Mouse (Mus musculus): ENCODE measurements around the gene Tex36. TPM values are rescaled to one million over a fixed set of nuclear protein-coding genes. Genes with fewer than 3 reads are reported as not detected.
A peak's percentile ranks its signal among the peaks of the same experiment; 100 is the strongest.

The Tex36 gene
- polyA plus RNA-seq, 1 experiment from 2014 or later, result not detected

DNA sequence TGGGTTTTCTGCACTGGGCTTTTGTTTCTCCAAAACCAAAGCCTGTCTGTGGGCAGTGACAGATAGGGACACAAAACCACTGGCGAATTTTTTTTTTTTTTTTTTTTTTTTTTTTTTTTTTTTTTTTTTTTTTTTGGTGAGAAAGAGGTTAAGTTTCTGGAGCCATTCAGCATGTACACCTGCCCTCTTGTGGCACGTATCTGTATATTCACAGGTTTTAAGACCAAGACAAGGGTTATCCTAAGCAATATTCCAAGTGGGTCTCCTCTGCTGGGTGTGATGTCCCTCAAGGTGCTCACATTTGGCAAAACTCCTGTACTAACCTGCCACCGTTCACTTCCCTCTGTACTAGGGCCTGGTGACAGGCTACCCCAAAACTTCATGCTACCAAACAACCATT is 30.0 kb downstream of the Tex36 start:
- no peak for ATAC-seq (ENCODE audit: low FRiP score)
- DNase-seq (ENCODE audit: low spot score), result peak; percentile 68
- H3K27me3 ChIP-seq (ENCODE audit: control insufficient read depth, insufficient read depth, low read length), result no peaks in the 10 kb centered on the region
- no peak overlapping the region for H3K9ac ChIP-seq
- H3K4me3 ChIP-seq (replicated peaks; ENCODE audit: low read length), result no peak overlapping the region
- H3K9me3 ChIP-seq (ENCODE audit: control insufficient read depth, low read length), result no peaks in the 10 kb centered on the region
- H3K27ac ChIP-seq, result no peak overlapping the region
- H3K36me3 ChIP-seq (replicated peaks; ENCODE audit: control insufficient read depth, insufficient read depth), result no peaks in the 10 kb centered on the region
- no peak overlapping the region for H3K4me2 ChIP-seq (replicated peaks)
- 36% methylated on average over 3 of the region's 3 CpGs for WGBS
- no peaks in the 10 kb centered on the region for H3K4me1 ChIP-seq (replicated peaks; ENCODE audit: control insufficient read depth, insufficient read depth, low read length)

DNA sequence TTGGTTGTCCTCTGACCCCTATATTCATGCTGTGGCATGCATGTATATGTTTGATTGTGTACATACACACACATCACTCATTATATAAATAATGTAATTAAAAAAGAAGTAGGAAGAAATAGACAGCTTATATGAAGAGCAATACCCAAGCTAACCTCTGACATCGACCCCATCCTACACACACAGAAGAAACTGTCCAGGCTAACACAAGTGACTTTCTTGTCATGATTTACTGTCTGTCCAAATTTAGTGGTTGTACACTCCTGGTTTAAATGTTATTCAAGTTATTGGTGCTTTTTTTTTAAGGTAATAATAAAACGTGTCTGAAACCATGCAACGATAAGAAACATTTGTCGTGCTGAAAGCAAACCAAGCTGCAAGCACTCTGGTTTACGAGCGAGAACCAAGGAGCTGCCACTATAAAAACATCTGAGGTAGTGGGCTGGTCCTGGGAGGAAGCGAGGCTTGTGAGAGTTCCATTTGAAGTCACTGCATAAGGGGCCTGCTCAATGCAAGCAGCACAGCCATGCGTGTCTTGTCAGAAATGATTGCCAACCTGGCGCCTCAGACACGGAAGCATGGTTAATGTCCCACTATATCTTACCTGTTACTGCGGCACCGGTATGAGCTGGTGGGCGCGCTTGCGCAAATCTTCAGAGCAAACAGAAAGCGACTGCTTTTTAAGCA is 32.6 kb downstream of the Tex36 start:
- H3K27me3 ChIP-seq (ENCODE audit: control insufficient read depth, insufficient read depth, low read length), result no peaks in the 10 kb centered on the region
- DNase-seq (ENCODE audit: low spot score) (no peak), ATAC-seq (ENCODE audit: low FRiP score) (no peak)
- no peaks in the 10 kb centered on the region for H3K9me3 ChIP-seq (ENCODE audit: control insufficient read depth, low read length)
- H3K4me1 ChIP-seq (replicated peaks; ENCODE audit: control insufficient read depth, insufficient read depth, low read length), result no peaks in the 10 kb centered on the region
- no peak overlapping the region for H3K4me3 ChIP-seq (replicated peaks; ENCODE audit: low read length)
- no peak overlapping the region for H3K9ac ChIP-seq
- H3K36me3 ChIP-seq (replicated peaks; ENCODE audit: control insufficient read depth, insufficient read depth), result no peaks in the 10 kb centered on the region
- no peak overlapping the region for H3K27ac ChIP-seq
- 91% methylated on average over 16 of the region's 16 CpGs for WGBS
- no peak overlapping the region for H3K4me2 ChIP-seq (replicated peaks)

DNA sequence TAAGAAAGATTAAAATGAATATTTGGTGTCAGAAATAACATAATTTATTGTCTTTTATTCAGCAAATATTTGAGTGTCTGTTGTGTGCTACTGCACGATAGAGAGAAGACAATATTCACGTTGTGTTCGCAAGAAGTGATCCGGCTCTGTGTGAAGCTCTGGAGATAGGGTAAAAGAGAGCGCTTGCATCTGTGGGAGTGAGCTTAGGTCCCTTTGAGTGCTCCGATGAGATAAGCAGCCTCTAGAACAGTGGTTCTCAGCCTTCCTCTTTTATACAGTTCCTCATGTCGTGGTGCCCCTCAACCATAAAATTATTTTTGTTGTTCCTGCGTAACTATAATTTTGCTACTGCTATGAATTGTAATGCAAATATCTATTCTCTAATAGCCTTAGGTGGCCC is 37.4 kb downstream of the Tex36 start:
- no peaks in the 10 kb centered on the region for H3K36me3 ChIP-seq (replicated peaks; ENCODE audit: control insufficient read depth, insufficient read depth)
- DNase-seq (ENCODE audit: low spot score), result no peak
- no peak overlapping the region for H3K9ac ChIP-seq
- H3K27me3 ChIP-seq (ENCODE audit: control insufficient read depth, insufficient read depth, low read length), result no peaks in the 10 kb centered on the region
- no peak overlapping the region for H3K27ac ChIP-seq
- H3K4me2 ChIP-seq (replicated peaks), result no peak overlapping the region
- 87% methylated on average over 8 of the region's 8 CpGs for WGBS
- no peak overlapping the region for H3K4me3 ChIP-seq (replicated peaks; ENCODE audit: low read length)
- no peaks in the 10 kb centered on the region for H3K4me1 ChIP-seq (replicated peaks; ENCODE audit: control insufficient read depth, insufficient read depth, low read length)
- ATAC-seq (ENCODE audit: low FRiP score), result no peak
- H3K9me3 ChIP-seq (ENCODE audit: control insufficient read depth, low read length), result no peaks in the 10 kb centered on the region

DNA sequence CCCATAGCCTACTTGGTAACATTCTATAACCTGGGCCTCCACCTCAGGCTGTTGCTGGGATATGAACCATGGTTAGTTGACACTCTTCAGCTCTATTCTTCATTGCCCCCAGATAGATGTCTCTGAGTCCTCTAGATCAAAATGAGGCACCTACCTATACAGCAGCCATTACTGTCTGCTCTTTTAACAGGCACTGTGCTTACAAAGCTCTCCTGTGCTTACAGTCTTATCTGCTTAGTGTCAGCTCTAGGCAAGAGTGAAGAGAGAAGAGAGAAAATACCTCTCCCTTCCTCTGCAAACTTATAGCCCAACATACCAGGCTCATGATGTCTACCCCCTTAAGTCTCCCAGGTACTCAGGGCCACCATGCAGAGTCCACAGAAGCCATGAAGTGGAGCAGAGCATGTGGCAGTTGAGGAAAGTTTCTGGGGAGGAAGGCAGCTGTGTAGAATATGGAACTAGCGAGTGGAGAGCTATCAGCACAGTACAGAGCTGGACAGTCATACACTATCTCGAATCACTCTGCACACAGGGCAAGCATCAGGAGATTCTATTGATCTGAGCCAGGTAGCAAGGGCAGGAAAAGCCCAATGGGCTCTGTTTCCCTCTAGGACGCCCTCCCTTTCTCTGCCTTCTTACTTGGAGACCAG is 38.7 kb downstream of the Tex36 start:
- no peak overlapping the region for H3K4me2 ChIP-seq (replicated peaks)
- H3K4me1 ChIP-seq (replicated peaks; ENCODE audit: control insufficient read depth, insufficient read depth, low read length), result no peaks in the 10 kb centered on the region
- no peaks in the 10 kb centered on the region for H3K36me3 ChIP-seq (replicated peaks; ENCODE audit: control insufficient read depth, insufficient read depth)
- DNase-seq (ENCODE audit: low spot score) (no peak), ATAC-seq (ENCODE audit: low FRiP score) (no peak)
- H3K27ac ChIP-seq, result no peak overlapping the region
- H3K4me3 ChIP-seq (replicated peaks; ENCODE audit: low read length), result no peak overlapping the region
- 91% methylated on average over 3 of the region's 3 CpGs for WGBS
- no peaks in the 10 kb centered on the region for H3K27me3 ChIP-seq (ENCODE audit: control insufficient read depth, insufficient read depth, low read length)
- H3K9me3 ChIP-seq (ENCODE audit: control insufficient read depth, low read length), result no peaks in the 10 kb centered on the region
- no peak overlapping the region for H3K9ac ChIP-seq

DNA sequence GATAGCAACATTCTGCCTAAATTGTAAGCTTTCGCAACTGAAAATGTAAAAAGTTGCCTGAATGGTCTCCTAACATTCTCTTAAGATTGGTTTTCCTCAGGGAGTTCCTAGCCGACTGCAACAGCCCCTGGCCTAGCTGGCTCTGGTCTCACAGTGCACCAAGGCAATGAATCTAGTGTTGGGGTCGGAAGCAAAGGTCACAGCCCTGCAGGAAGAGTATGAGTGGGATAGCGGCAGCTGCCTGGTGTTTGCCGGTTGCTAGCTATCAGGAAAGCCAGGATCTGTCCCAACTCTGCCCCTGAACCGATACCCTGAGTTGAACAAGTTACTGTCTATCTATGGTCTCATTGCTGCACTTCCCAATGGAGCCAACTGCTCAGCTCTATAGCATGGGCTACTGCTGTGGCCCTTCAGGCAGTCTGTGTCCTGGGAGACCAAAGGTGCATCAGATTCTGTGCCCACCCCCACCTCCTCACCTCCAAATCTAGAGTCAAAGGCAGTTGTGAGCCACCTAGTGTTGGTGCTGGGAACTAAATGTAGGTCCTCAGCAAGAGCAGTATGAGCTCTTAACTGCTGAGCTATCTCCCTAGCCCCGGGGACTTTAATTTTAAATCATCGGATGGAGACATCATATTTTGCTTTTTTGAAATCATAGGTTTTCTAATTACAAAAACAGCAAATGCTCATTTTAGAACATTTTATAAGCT is 46.0 kb downstream of the Tex36 start:
- H3K9ac ChIP-seq, result no peak overlapping the region
- no peak overlapping the region for H3K4me2 ChIP-seq (replicated peaks)
- no peak overlapping the region for H3K27ac ChIP-seq
- H3K36me3 ChIP-seq (replicated peaks; ENCODE audit: control insufficient read depth, insufficient read depth), result no peaks in the 10 kb centered on the region
- no peak for DNase-seq (ENCODE audit: low spot score)
- ATAC-seq (ENCODE audit: low FRiP score), result no peak
- H3K27me3 ChIP-seq (ENCODE audit: control insufficient read depth, insufficient read depth, low read length), result no peaks in the 10 kb centered on the region
- no peak overlapping the region for H3K4me3 ChIP-seq (replicated peaks; ENCODE audit: low read length)
- H3K4me1 ChIP-seq (replicated peaks; ENCODE audit: control insufficient read depth, insufficient read depth, low read length), result no peaks in the 10 kb centered on the region
- no peaks in the 10 kb centered on the region for H3K9me3 ChIP-seq (ENCODE audit: control insufficient read depth, low read length)
- WGBS, result 76% methylated on average over 8 of the region's 8 CpGs

DNA sequence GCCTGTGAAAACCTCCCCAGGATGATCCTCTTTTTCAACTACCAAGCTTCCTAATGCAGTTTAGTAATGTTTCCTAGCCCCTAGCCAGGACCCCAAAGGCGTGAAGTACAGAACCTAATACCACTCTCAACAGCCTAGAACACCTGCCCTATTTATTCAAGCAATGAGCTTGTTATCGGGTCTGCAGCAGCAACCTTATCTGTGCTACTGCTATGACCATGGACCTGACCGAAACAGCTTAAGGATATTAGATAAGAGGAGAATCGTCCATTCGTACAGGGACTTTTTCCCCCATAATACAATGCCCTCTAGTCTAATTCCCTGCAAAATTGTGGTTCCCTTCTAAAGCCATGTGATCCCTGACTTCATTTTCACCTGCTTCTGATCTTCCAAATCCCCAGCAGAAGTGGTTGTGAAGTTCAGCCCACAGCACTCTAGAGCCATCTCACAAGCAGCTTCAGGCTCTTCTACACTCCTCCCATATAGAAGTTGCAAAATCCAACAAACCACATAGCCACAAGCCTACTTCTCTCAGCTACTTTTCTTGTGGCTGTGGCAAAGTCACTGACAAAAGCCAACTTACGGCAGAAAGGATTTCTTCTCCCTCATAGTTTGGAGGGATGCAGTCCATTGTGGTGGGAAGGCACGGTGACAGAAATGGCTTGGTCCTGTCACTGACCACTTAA is 49.5 kb downstream of the Tex36 start:
- no peak overlapping the region for H3K27ac ChIP-seq
- H3K9ac ChIP-seq, result no peak overlapping the region
- no peak overlapping the region for H3K4me3 ChIP-seq (replicated peaks; ENCODE audit: low read length)
- no peaks in the 10 kb centered on the region for H3K9me3 ChIP-seq (ENCODE audit: control insufficient read depth, low read length)
- no peaks in the 10 kb centered on the region for H3K4me1 ChIP-seq (replicated peaks; ENCODE audit: control insufficient read depth, insufficient read depth, low read length)
- H3K27me3 ChIP-seq (ENCODE audit: control insufficient read depth, insufficient read depth, low read length), result no peaks in the 10 kb centered on the region
- no peak overlapping the region for H3K4me2 ChIP-seq (replicated peaks)
- ATAC-seq (ENCODE audit: low FRiP score), result no peak
- WGBS, result 91% methylated on average over 7 of the region's 7 CpGs
- DNase-seq (ENCODE audit: low spot score), result no peak
- H3K36me3 ChIP-seq (replicated peaks; ENCODE audit: control insufficient read depth, insufficient read depth), result no peaks in the 10 kb centered on the region

DNA sequence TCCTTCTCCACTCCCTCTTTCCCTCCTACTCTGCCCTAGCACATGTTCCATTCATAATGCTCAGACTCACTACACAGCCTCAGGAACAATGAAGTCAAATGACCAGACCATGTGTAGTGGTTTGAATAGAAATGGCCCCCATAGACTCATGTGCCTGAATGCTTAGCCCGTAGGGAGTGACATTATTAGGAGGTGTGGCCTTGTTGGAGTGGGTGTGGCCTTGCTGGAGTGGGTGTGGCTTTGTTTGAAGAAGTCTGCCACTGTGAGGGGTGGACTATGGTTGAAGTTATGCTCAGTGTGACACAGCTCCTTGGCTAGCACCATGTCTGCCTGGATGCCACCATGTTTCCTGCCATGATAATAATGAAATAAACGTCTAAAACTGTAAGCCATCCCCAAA is 51.0 kb downstream of the Tex36 start:
- Histone ChIP-seq H3K27ac (no peak overlapping the region), H3K36me3 (replicated peaks; ENCODE audit: control insufficient read depth, insufficient read depth) (no peaks in the 10 kb centered on the region), H3K4me1 (replicated peaks; ENCODE audit: control insufficient read depth, insufficient read depth, low read length) (no peaks in the 10 kb centered on the region), H3K4me3 (replicated peaks; ENCODE audit: low read length) (no peak overlapping the region), H3K4me2 (replicated peaks) (no peak overlapping the region), H3K9me3 (ENCODE audit: control insufficient read depth, low read length) (no peaks in the 10 kb centered on the region), H3K27me3 (ENCODE audit: control insufficient read depth, insufficient read depth, low read length) (no peaks in the 10 kb centered on the region), H3K9ac (no peak overlapping the region)
- DNase-seq (ENCODE audit: low spot score) (no peak), ATAC-seq (ENCODE audit: low FRiP score) (no peak)
- 53% methylated on average over 2 of the region's 2 CpGs for WGBS

DNA sequence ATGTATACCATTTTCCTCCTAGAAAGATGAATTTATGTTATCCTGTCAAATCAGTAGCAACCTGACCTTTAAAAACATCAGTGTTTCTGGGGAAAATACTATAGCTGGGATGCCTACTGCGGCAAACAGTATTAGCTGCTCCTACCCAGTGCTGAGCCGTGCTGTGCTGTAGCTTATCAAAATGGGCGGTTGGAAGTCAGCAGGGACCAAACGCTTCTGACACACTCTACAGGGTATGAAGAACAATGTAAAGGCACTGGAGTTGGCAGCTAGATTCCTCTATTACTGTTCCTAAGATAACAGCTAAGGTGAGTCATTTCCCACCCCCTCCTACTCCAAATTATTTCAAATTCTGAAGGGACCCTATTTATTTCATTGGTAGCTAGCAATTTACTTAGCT is 53.5 kb downstream of the Tex36 start:
- Histone ChIP-seq H3K9me3 (ENCODE audit: control insufficient read depth, low read length) (no peaks in the 10 kb centered on the region), H3K36me3 (replicated peaks; ENCODE audit: control insufficient read depth, insufficient read depth) (no peaks in the 10 kb centered on the region), H3K4me2 (replicated peaks) (no peak overlapping the region), H3K27ac (no peak overlapping the region), H3K4me3 (replicated peaks; ENCODE audit: low read length) (no peak overlapping the region), H3K4me1 (replicated peaks; ENCODE audit: control insufficient read depth, insufficient read depth, low read length) (no peaks in the 10 kb centered on the region), H3K27me3 (ENCODE audit: control insufficient read depth, insufficient read depth, low read length) (no peaks in the 10 kb centered on the region), H3K9ac (no peak overlapping the region)
- WGBS, result 71% methylated on average over 4 of the region's 4 CpGs
- DNase-seq (ENCODE audit: low spot score), result no peak
- ATAC-seq (ENCODE audit: low FRiP score), result no peak

DNA sequence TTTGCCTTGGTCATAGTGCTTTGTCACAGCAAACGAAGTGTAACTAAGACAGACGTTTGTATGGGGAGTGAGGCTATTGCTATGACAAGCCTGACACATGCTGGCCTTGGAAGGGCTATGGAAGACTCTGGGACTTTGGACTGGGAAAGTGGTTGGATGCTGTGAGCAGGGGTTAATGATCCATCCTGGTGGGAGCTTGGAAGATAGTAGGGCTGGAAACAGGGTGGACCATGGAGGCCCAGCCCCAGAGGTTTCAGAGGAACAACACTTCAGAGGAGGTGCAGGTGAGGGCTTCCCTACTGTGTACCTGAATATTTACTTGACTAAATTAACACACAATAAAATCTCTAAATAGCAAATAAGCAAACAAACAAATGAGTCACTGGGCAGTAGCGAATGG is 56.3 kb downstream of the Tex36 start:
- H3K36me3 ChIP-seq (replicated peaks; ENCODE audit: control insufficient read depth, insufficient read depth), result no peaks in the 10 kb centered on the region
- H3K4me1 ChIP-seq (replicated peaks; ENCODE audit: control insufficient read depth, insufficient read depth, low read length), result no peaks in the 10 kb centered on the region
- ATAC-seq (ENCODE audit: low FRiP score) (no peak), DNase-seq (ENCODE audit: low spot score) (no peak)
- H3K9ac ChIP-seq, result no peak overlapping the region
- H3K27me3 ChIP-seq (ENCODE audit: control insufficient read depth, insufficient read depth, low read length), result no peaks in the 10 kb centered on the region
- H3K4me3 ChIP-seq (replicated peaks; ENCODE audit: low read length), result no peak overlapping the region
- H3K4me2 ChIP-seq (replicated peaks), result no peak overlapping the region
- H3K9me3 ChIP-seq (ENCODE audit: control insufficient read depth, low read length), result no peaks in the 10 kb centered on the region
- 79% methylated on average over 3 of the region's 3 CpGs for WGBS
- H3K27ac ChIP-seq, result no peak overlapping the region

Measured in hindbrain, embryonic 14.5 days (tissue).